Mouse (Mus musculus) heart, embryonic 15.5 days (tissue): ENCODE data around the gene Ctss. TPM values are rescaled to one million over a fixed set of nuclear protein-coding genes. Genes with fewer than 3 reads are reported as not detected.

ENCODE experiments used
- ATAC-seq: fragments of 200-750 bp; cut with Nextera tagmentation; replicated peaks from 2 replicates; pipeline ENCODE4 v1.8.0; 2017; ENCODE audit warnings: low read depth, moderate TSS enrichment; ENCODE audit not compliant: insufficient number of reproducible peaks, insufficient read depth, low FRiP score
- H3K27ac ChIP-seq: fragments of 300-500 bp; sonication (generic); 2 replicates; pipeline ENCODE4 v1.5.1; 2015; ENCODE audit warnings: mild to moderate bottlenecking, inconsistent platforms
- H3K27me3 ChIP-seq: fragments of 300-500 bp; sonication (generic); 2 replicates; pipeline ENCODE4 v1.6.1; 2015; ENCODE audit warnings: inconsistent platforms
- H3K36me3 ChIP-seq: fragments of 300-500 bp; sonication (generic); 2 replicates; pipeline ENCODE4 v1.6.1; 2015; ENCODE audit warnings: mild to moderate bottlenecking, inconsistent platforms
- H3K4me1 ChIP-seq: fragments of 300-500 bp; sonication (generic); replicated peaks from 2 replicates; pipeline ENCODE4 v1.6.1; 2015; ENCODE audit warnings: inconsistent platforms
- H3K4me2 ChIP-seq: fragments of 300-500 bp; sonication (generic); 2 replicates; pipeline ENCODE4 v1.6.1; 2015; ENCODE audit warnings: inconsistent platforms, mild to moderate bottlenecking, moderate library complexity
- H3K4me3 ChIP-seq: fragments of 300-500 bp; sonication (generic); 2 replicates; pipeline ENCODE4 v1.5.1; 2015; ENCODE audit warnings: mild to moderate bottlenecking, inconsistent platforms
- H3K9ac ChIP-seq: fragments of 300-500 bp; sonication (generic); 2 replicates; pipeline ENCODE4 v1.6.1; 2015; ENCODE audit warnings: mild to moderate bottlenecking, inconsistent platforms
- H3K9me3 ChIP-seq: fragments of 300-500 bp; sonication (generic); replicated peaks from 2 replicates; pipeline ENCODE4 v1.6.1; 2016; ENCODE audit warnings: inconsistent platforms
- WGBS: fragments of 180-500 bp; shearing (Covaris S2); methylation state at CpG from one replicate; pipeline ENCODE4 v1.1.7; 2015; ENCODE audit warnings: mixed read lengths; 5-methylcytosine and 5-hydroxymethylcytosine counted together
- polyA plus RNA-seq: library from polyadenylated mRNA; unstranded; fragments of >200 nt; fragmentation: Nextera tagmentation; extraction: Ambion mirVana; gene quantifications from 2 replicates; pipeline ENCODE4 v1.2.1, GENCODE M21; 2015

Gene Ctss
- polyA plus RNA-seq, 1 experiment from 2014 or later = 17.3 TPM

- 75% methylated on average over 9 of the region's 9 CpGs for WGBS
- H3K36me3 ChIP-seq = no peaks in the 10 kb centered on the region
- no peaks in the 10 kb centered on the region for H3K9me3 ChIP-seq
- H3K27ac ChIP-seq = no peak overlapping the region
- no peak for ATAC-seq
- no peak overlapping the region for H3K4me2 ChIP-seq
- H3K27me3 ChIP-seq = no peaks in the 10 kb centered on the region
- no peaks in the 10 kb centered on the region for H3K4me1 ChIP-seq
- H3K9ac ChIP-seq = no peak overlapping the region
- H3K4me3 ChIP-seq = no peak overlapping the region
Observed at GRCm38 (mm10) chr3:95511611-95512180, 14.9 kb upstream of the Ctss start.

GRCm38 (mm10) chr3:95516614-95517041, 10.0 kb upstream of the Ctss start:
- ATAC-seq = no peak
- H3K27ac ChIP-seq = no peak overlapping the region
- no peaks in the 10 kb centered on the region for H3K27me3 ChIP-seq
- H3K36me3 ChIP-seq = no peaks in the 10 kb centered on the region
- peaks cover 6% of the 10 kb centered on the region for H3K4me1 ChIP-seq
- WGBS = 80% methylated on average over 3 of the region's 3 CpGs
- H3K4me2 ChIP-seq = no peak overlapping the region
- no peaks in the 10 kb centered on the region for H3K9me3 ChIP-seq
- no peak overlapping the region for H3K9ac ChIP-seq
- H3K4me3 ChIP-seq = no peak overlapping the region

GRCm38 (mm10) chr3:95517493-95517898, 9.1 kb upstream of the Ctss start:
- H3K4me3 ChIP-seq = no peak overlapping the region
- H3K27ac ChIP-seq = no peak overlapping the region
- H3K9me3 ChIP-seq = no peaks in the 10 kb centered on the region
- H3K27me3 ChIP-seq = no peaks in the 10 kb centered on the region
- ATAC-seq = no peak
- no peaks in the 10 kb centered on the region for H3K36me3 ChIP-seq
- 18% methylated on average over 10 of the region's 10 CpGs for WGBS
- peaks cover 6% of the 10 kb centered on the region for H3K4me1 ChIP-seq
- H3K9ac ChIP-seq = no peak overlapping the region
- peak overlapping the region; percentile 8; the same call in 1 of the 2 replicates for H3K4me2 ChIP-seq

GRCm38 (mm10) chr3:95518891-95519290, 7.7 kb upstream of the Ctss start:
- H3K9ac ChIP-seq = no peak overlapping the region
- H3K27me3 ChIP-seq = no peaks in the 10 kb centered on the region
- no peaks in the 10 kb centered on the region for H3K36me3 ChIP-seq
- H3K4me1 ChIP-seq = peaks cover 10% of the 10 kb centered on the region
- H3K4me3 ChIP-seq = no peak overlapping the region
- no peak overlapping the region for H3K27ac ChIP-seq
- no peak for ATAC-seq
- 76% methylated on average over 7 of the region's 7 CpGs for WGBS
- no peaks in the 10 kb centered on the region for H3K9me3 ChIP-seq
- H3K4me2 ChIP-seq = no peak overlapping the region

GRCm38 (mm10) chr3:95519315-95519714, 7.3 kb upstream of the Ctss start:
- 73% methylated on average over 2 of the region's 2 CpGs for WGBS
- Histone ChIP-seq H3K36me3 (no peaks in the 10 kb centered on the region), H3K4me2 (no peak overlapping the region), H3K4me3 (no peak overlapping the region), H3K27ac (no peak overlapping the region), H3K9ac (no peak overlapping the region), H3K9me3 (no peaks in the 10 kb centered on the region), H3K27me3 (no peaks in the 10 kb centered on the region), H3K4me1 (peaks cover 10% of the 10 kb centered on the region)
- no peak for ATAC-seq

- WGBS = 82% methylated on average over 3 of the region's 3 CpGs
- no peaks in the 10 kb centered on the region for H3K9me3 ChIP-seq
- H3K4me2 ChIP-seq = no peak overlapping the region
- H3K27ac ChIP-seq = no peak overlapping the region
- H3K4me1 ChIP-seq = peaks cover 10% of the 10 kb centered on the region
- H3K4me3 ChIP-seq = no peak overlapping the region
- no peaks in the 10 kb centered on the region for H3K27me3 ChIP-seq
- no peak for ATAC-seq
- no peak overlapping the region for H3K9ac ChIP-seq
- H3K36me3 ChIP-seq = no peaks in the 10 kb centered on the region
Observed at GRCm38 (mm10) chr3:95520100-95520499, 6.5 kb upstream of the Ctss start.

GRCm38 (mm10) chr3:95521168-95521567, 5.4 kb upstream of the Ctss start:
- H3K27ac ChIP-seq = no peak overlapping the region
- no peak overlapping the region for H3K4me3 ChIP-seq
- H3K36me3 ChIP-seq = no peaks in the 10 kb centered on the region
- no peak overlapping the region for H3K9ac ChIP-seq
- WGBS = 81% methylated on average over 10 of the region's 10 CpGs
- H3K4me1 ChIP-seq = peaks cover 10% of the 10 kb centered on the region
- no peaks in the 10 kb centered on the region for H3K9me3 ChIP-seq
- no peak for ATAC-seq
- no peak overlapping the region for H3K4me2 ChIP-seq
- H3K27me3 ChIP-seq = no peaks in the 10 kb centered on the region

- Histone ChIP-seq H3K27me3 (no peaks in the 10 kb centered on the region), H3K36me3 (no peaks in the 10 kb centered on the region), H3K27ac (no peak overlapping the region), H3K9ac (no peak overlapping the region), H3K4me3 (no peak overlapping the region), H3K9me3 (no peaks in the 10 kb centered on the region), H3K4me2 (no peak overlapping the region), H3K4me1 (0 out of 2 replicates have a peak, but pooled peaks cover 4% of the 10 kb centered on the region)
- no peak for ATAC-seq
- WGBS = 28% methylated on average over 3 of the region's 3 CpGs
Observed at GRCm38 (mm10) chr3:95523662-95524061, 2.9 kb upstream of the Ctss start.

GRCm38 (mm10) chr3:95524673-95525072, 1.9 kb upstream of the Ctss start:
- no peak overlapping the region for H3K4me3 ChIP-seq
- WGBS = 58% methylated on average over 2 of the region's 2 CpGs
- ATAC-seq = no peak
- H3K4me1 ChIP-seq = 0 out of 2 replicates have a peak, but pooled peaks cover 4% of the 10 kb centered on the region
- H3K36me3 ChIP-seq = no peaks in the 10 kb centered on the region
- no peaks in the 10 kb centered on the region for H3K27me3 ChIP-seq
- no peak overlapping the region for H3K27ac ChIP-seq
- H3K9me3 ChIP-seq = no peaks in the 10 kb centered on the region
- H3K9ac ChIP-seq = no peak overlapping the region
- no peak overlapping the region for H3K4me2 ChIP-seq

- no peak overlapping the region for H3K27ac ChIP-seq
- H3K4me3 ChIP-seq = no peak overlapping the region
- H3K4me2 ChIP-seq = no peak overlapping the region
- H3K4me1 ChIP-seq = 0 out of 2 replicates have a peak, but pooled peaks cover 4% of the 10 kb centered on the region
- H3K9me3 ChIP-seq = no peaks in the 10 kb centered on the region
- no peak for ATAC-seq
- H3K27me3 ChIP-seq = no peaks in the 10 kb centered on the region
- H3K36me3 ChIP-seq = no peaks in the 10 kb centered on the region
- no peak overlapping the region for H3K9ac ChIP-seq
Observed at GRCm38 (mm10) chr3:95526111-95526510, 475 bp upstream of the Ctss start.

- H3K27me3 ChIP-seq = no peaks in the 10 kb centered on the region
- no peak overlapping the region for H3K9ac ChIP-seq
- no peaks in the 10 kb centered on the region for H3K36me3 ChIP-seq
- no peaks in the 10 kb centered on the region for H3K4me1 ChIP-seq
- no peak for ATAC-seq
- 77% methylated on average over 6 of the region's 6 CpGs for WGBS
- H3K4me3 ChIP-seq = no peak overlapping the region
- no peak overlapping the region for H3K27ac ChIP-seq
- no peaks in the 10 kb centered on the region for H3K9me3 ChIP-seq
- no peak overlapping the region for H3K4me2 ChIP-seq
Observed at GRCm38 (mm10) chr3:95529814-95530213, 3.2 kb downstream of the Ctss start.

GRCm38 (mm10) chr3:95531025-95531424, 4.4 kb downstream of the Ctss start:
- H3K27me3 ChIP-seq = no peaks in the 10 kb centered on the region
- H3K4me2 ChIP-seq = no peak overlapping the region
- WGBS = 97% methylated on average over 1 of the region's 1 CpGs
- H3K36me3 ChIP-seq = no peaks in the 10 kb centered on the region
- H3K9me3 ChIP-seq = no peaks in the 10 kb centered on the region
- no peak overlapping the region for H3K9ac ChIP-seq
- H3K4me3 ChIP-seq = no peak overlapping the region
- H3K4me1 ChIP-seq = no peaks in the 10 kb centered on the region
- H3K27ac ChIP-seq = no peak overlapping the region
- ATAC-seq = no peak
